Mouse (Mus musculus) frontal cortex, postnatal 10 days (tissue): ENCODE measurements around the gene Mctp2.

Experiments
- DNase-seq, 2 experiments: peaks; one replicate each; pipeline ENCODE4 v3.0.0; 2022; ENCODE audit warnings: low spot score in 2 of 2, mixed read lengths in 1 of 2

Mctp2 gene

GRCm38 (mm10) chr7:72169320-72169719 lies 137.1 kb downstream of the Mctp2 start:
- DNase-seq, result no peak

- DNase-seq, result no peak
Measured at GRCm38 (mm10) chr7:72165726-72166701, 140.4 kb downstream of the Mctp2 start.

GRCm38 (mm10) chr7:72162256-72162655 lies 144.2 kb downstream of the Mctp2 start:
- DNase-seq, result no peak

- no peak for DNase-seq
Measured at GRCm38 (mm10) chr7:72159513-72160063, 146.8 kb downstream of the Mctp2 start.

- DNase-seq, result no peak
Measured at GRCm38 (mm10) chr7:72150799-72151708, 155.4 kb downstream of the Mctp2 start.

- DNase-seq, result peak in 1 of 2 experiments; percentile 45
Measured at GRCm38 (mm10) chr7:72149073-72149472, 157.3 kb downstream of the Mctp2 start.

GRCm38 (mm10) chr7:72146849-72147248 lies 159.6 kb downstream of the Mctp2 start:
- DNase-seq, result no peak

- DNase-seq, result no peak
Measured at GRCm38 (mm10) chr7:72145726-72146520, 160.5 kb downstream of the Mctp2 start.

GRCm38 (mm10) chr7:72138701-72139100 lies 167.7 kb downstream of the Mctp2 start:
- DNase-seq, result no peak

GRCm38 (mm10) chr7:72120986-72121385 lies 185.4 kb downstream of the Mctp2 start:
- no peak for DNase-seq

GRCm38 (mm10) chr7:72119713-72120112 lies 186.7 kb downstream of the Mctp2 start:
- DNase-seq, result no peak

GRCm38 (mm10) chr7:72117376-72118077 lies 188.9 kb downstream of the Mctp2 start:
- no peak for DNase-seq

- no peak for DNase-seq
Measured at GRCm38 (mm10) chr7:72115073-72115472, 191.3 kb downstream of the Mctp2 start.

GRCm38 (mm10) chr7:72110578-72110977 lies 195.8 kb downstream of the Mctp2 start:
- DNase-seq, result no peak

- DNase-seq, result no peak
Measured at GRCm38 (mm10) chr7:72108639-72109399, 197.6 kb downstream of the Mctp2 start.

- no peak for DNase-seq
Measured at GRCm38 (mm10) chr7:72104170-72104569, 202.2 kb downstream of the Mctp2 start.

- DNase-seq, result no peak
Measured at GRCm38 (mm10) chr7:72103654-72104053, 202.8 kb downstream of the Mctp2 start.

GRCm38 (mm10) chr7:72100683-72101082 lies 205.7 kb downstream of the Mctp2 start:
- no peak for DNase-seq

- DNase-seq, result no peak
Measured at GRCm38 (mm10) chr7:72098603-72099002, 207.8 kb downstream of the Mctp2 start.

- no peak for DNase-seq
Measured at GRCm38 (mm10) chr7:72096973-72097372, 209.4 kb downstream of the Mctp2 start.
